9 mouse cellular contexts compared by ENCODE assay signal in genomic region chr9:44288959-44289291, GRCm38 (mm10). TPM values are rescaled to one million over a fixed set of nuclear protein-coding genes. Genes with fewer than 3 reads are reported as not detected.
DNase-seq lines count a peak whose midpoint lies in the region; ATAC-seq and TF ChIP-seq lines count a peak whose summit lies in the region.
"Had no signal": no experiment of that assay in that cellular context is flagged by ENCODE, and none has a peak within 500 bp of the region (broad histone marks: within the 10 kb centered on the region; RNA-seq: fewer than 3 reads in every experiment).

No protein-coding gene starts in this region.

- peaks cover 21% of the 10 kb centered on the region for H3K36me3 ChIP-seq in kidney, embryonic 14.5 days (ENCODE audit: control insufficient read depth, insufficient read depth, low read length)
- peaks cover 31% of the 10 kb centered on the region for H3K36me3 ChIP-seq in embryonic facial prominence, embryonic 12.5 days
- peaks cover 37% of the 10 kb centered on the region for H3K36me3 ChIP-seq in intestine, postnatal 0 days (ENCODE audit: control insufficient read depth, insufficient read depth)
- peaks cover 6% of the 10 kb centered on the region for H3K36me3 ChIP-seq in neural tube, embryonic 11.5 days (ENCODE audit: control insufficient read depth, insufficient read depth, low read length)

- no peak overlapping the region for H3K27ac ChIP-seq in kidney, embryonic 14.5 days (ENCODE audit: low read depth, low read length)
- H3K27ac ChIP-seq in embryonic facial prominence, embryonic 12.5 days, result no peak overlapping the region
- H3K27ac ChIP-seq in intestine, postnatal 0 days (ENCODE audit: low read depth, low read length), result no peak overlapping the region
- no peak overlapping the region for H3K27ac ChIP-seq in neural tube, embryonic 11.5 days (ENCODE audit: low read depth, low read length)

- ATAC-seq in kidney, embryonic 14.5 days (ENCODE audit: low FRiP score, low TSS enrichment), result no peak
- no peak for ATAC-seq in embryonic facial prominence, embryonic 12.5 days (ENCODE audit: insufficient number of reproducible peaks, insufficient read depth, low FRiP score, low TSS enrichment)
- ATAC-seq in intestine, postnatal 0 days, result no peak
- ATAC-seq in neural tube, embryonic 11.5 days (ENCODE audit: insufficient read depth, low FRiP score, low TSS enrichment), result no peak

- no peak for DNase-seq in kidney, postnatal 25 days
- DNase-seq in neural tube, embryonic 11.5 days (ENCODE audit: low spot score), result peak; percentile 19
- no peak for DNase-seq in left cerebral cortex, adult 9 months (ENCODE audit: low spot score in 2 of 2)
- no peak for DNase-seq in gastrocnemius, postnatal 4 days (ENCODE audit: low spot score in 2 of 2)
- DNase-seq in adrenal gland, postnatal 10 days, result no peak
- DNase-seq: gastrocnemius, postnatal 25 days had no signal

- H3K4me1 ChIP-seq in kidney, embryonic 14.5 days (ENCODE audit: control insufficient read depth, insufficient read depth, low read length), result peaks cover 10% of the 10 kb centered on the region
- H3K4me1 ChIP-seq in embryonic facial prominence, embryonic 12.5 days, result peaks cover 17% of the 10 kb centered on the region
- H3K4me1 ChIP-seq in intestine, postnatal 0 days (replicated peaks; ENCODE audit: control insufficient read depth, insufficient read depth, low read length), result 0 out of 2 replicates have a peak, but pooled peaks cover 7% of the 10 kb centered on the region
- peaks cover 10% of the 10 kb centered on the region for H3K4me1 ChIP-seq in neural tube, embryonic 11.5 days (ENCODE audit: control insufficient read depth, insufficient read depth, low read length)

- peaks cover 21% of the 10 kb centered on the region for H3K27me3 ChIP-seq in kidney, embryonic 14.5 days (ENCODE audit: control insufficient read depth, insufficient read depth, low read length)
- H3K27me3 ChIP-seq in embryonic facial prominence, embryonic 12.5 days, result peaks cover 39% of the 10 kb centered on the region
- peaks cover 8% of the 10 kb centered on the region; the same call in 1 of the 2 replicates for H3K27me3 ChIP-seq in intestine, postnatal 0 days (replicated peaks; ENCODE audit: control insufficient read depth, insufficient read depth, low read length)
- H3K27me3 ChIP-seq in neural tube, embryonic 11.5 days (ENCODE audit: control insufficient read depth, insufficient read depth, low read length), result peaks cover 12% of the 10 kb centered on the region; the same call in 1 of the 2 replicates

- 9% methylated on average over 11 of the region's 11 CpGs for WGBS in kidney, embryonic 14.5 days
- WGBS in embryonic facial prominence, embryonic 12.5 days, result 8% methylated on average over 11 of the region's 11 CpGs
- 17% methylated on average over 11 of the region's 11 CpGs for WGBS in intestine, postnatal 0 days
- 7% methylated on average over 11 of the region's 11 CpGs for WGBS in neural tube, embryonic 11.5 days

- no peak for TF ChIP-seq CTCF in intestine, postnatal 0 days (IDR thresholded peaks at IDR 0.05; ENCODE audit: low read depth)

- peak overlapping the region; percentile 96; the same call in 1 of the 2 replicates for H3K4me2 ChIP-seq in kidney, embryonic 14.5 days (replicated peaks; ENCODE audit: low read depth, low read length)
- peak overlapping the region; percentile 92 for H3K4me2 ChIP-seq in embryonic facial prominence, embryonic 12.5 days (replicated peaks)
- peak overlapping the region; percentile 80 for H3K4me2 ChIP-seq in intestine, postnatal 0 days (replicated peaks; ENCODE audit: low read depth)
- H3K4me2 ChIP-seq in neural tube, embryonic 11.5 days (ENCODE audit: low read depth), result peak overlapping the region; percentile 97; the same call in 1 of the 2 replicates

- no peak overlapping the region for H3K9ac ChIP-seq in kidney, embryonic 14.5 days (ENCODE audit: low read depth, low read length)
- H3K9ac ChIP-seq in embryonic facial prominence, embryonic 12.5 days, result no peak overlapping the region
- no peak overlapping the region for H3K9ac ChIP-seq in intestine, postnatal 0 days (ENCODE audit: low read depth, low read length)
- no peak overlapping the region for H3K9ac ChIP-seq in neural tube, embryonic 11.5 days (ENCODE audit: low read length)

- no peak overlapping the region for H3K4me3 ChIP-seq in kidney, embryonic 14.5 days (ENCODE audit: low read length)
- 0 out of 2 replicates have a peak overlapping the region, but pooled peaks have one; percentile 74 for H3K4me3 ChIP-seq in embryonic facial prominence, embryonic 12.5 days
- peak overlapping the region; percentile 53; the same call in 1 of the 2 replicates for H3K4me3 ChIP-seq in intestine, postnatal 0 days (ENCODE audit: low read depth, low read length)
- no peak overlapping the region for H3K4me3 ChIP-seq in neural tube, embryonic 11.5 days (ENCODE audit: low read depth, low read length)

- no peaks in the 10 kb centered on the region for H3K9me3 ChIP-seq in kidney, embryonic 14.5 days (ENCODE audit: control insufficient read depth, low read length)
- no peaks in the 10 kb centered on the region for H3K9me3 ChIP-seq in embryonic facial prominence, embryonic 12.5 days
- H3K9me3 ChIP-seq in intestine, postnatal 0 days (ENCODE audit: control insufficient read depth), result no peaks in the 10 kb centered on the region
- no peaks in the 10 kb centered on the region for H3K9me3 ChIP-seq in neural tube, embryonic 11.5 days (ENCODE audit: control insufficient read depth, low read length)

RNA-seq across cellular contexts. Expression of gene Abcg4, which starts 0.5 kb away (rescaled TPM):
- 1.5 and 2.7 TPM in 2 replicates for polyA plus RNA-seq in kidney, embryonic 14.5 days (2014; fragmentation: Nextera tagmentation; extraction: Ambion mirVana)
- 5.9 and 6.4 TPM in 2 replicates for polyA plus RNA-seq in embryonic facial prominence, embryonic 12.5 days (2016; fragmentation: Nextera tagmentation; extraction: Ambion mirVana)
- 0.88 and 1.1 TPM in 2 replicates for polyA plus RNA-seq in intestine, postnatal 0 days (2015; fragmentation: Nextera tagmentation; extraction: Ambion mirVana)
- polyA plus RNA-seq in neural tube, embryonic 11.5 days (2014; fragmentation: Nextera tagmentation; extraction: Ambion mirVana), result 4.5 and 5.0 TPM in 2 replicates
- 1 to 10 TPM; 1.5 TPM for total RNA-seq in gastrocnemius, postnatal 4 days (2021)
- 10 to 100 TPM; 15.0 to 23.1 TPM for total RNA-seq in adrenal gland, postnatal 10 days (2021)

RNA-seq across cellular contexts. Expression of gene Hinfp, which starts 16.5 kb away (rescaled TPM):
- polyA plus RNA-seq in kidney, embryonic 14.5 days (2014; fragmentation: Nextera tagmentation; extraction: Ambion mirVana), result 15.9 and 24.5 TPM in 2 replicates
- 26.5 and 28.5 TPM in 2 replicates for polyA plus RNA-seq in embryonic facial prominence, embryonic 12.5 days (2016; fragmentation: Nextera tagmentation; extraction: Ambion mirVana)
- 6.0 and 6.8 TPM in 2 replicates for polyA plus RNA-seq in intestine, postnatal 0 days (2015; fragmentation: Nextera tagmentation; extraction: Ambion mirVana)
- polyA plus RNA-seq in neural tube, embryonic 11.5 days (2014; fragmentation: Nextera tagmentation; extraction: Ambion mirVana), result 23.6 and 26.9 TPM in 2 replicates
- 10 to 100 TPM; 11.2 to 13.7 TPM for total RNA-seq in gastrocnemius, postnatal 4 days (2021)
- 10 to 100 TPM; 17.3 to 24.4 TPM for total RNA-seq in adrenal gland, postnatal 10 days (2021)

RNA-seq across cellular contexts. Expression of gene Nlrx1, which starts 20.5 kb away (rescaled TPM):
- 3.2 and 5.6 TPM in 2 replicates for polyA plus RNA-seq in kidney, embryonic 14.5 days (2014; fragmentation: Nextera tagmentation; extraction: Ambion mirVana)
- polyA plus RNA-seq in embryonic facial prominence, embryonic 12.5 days (2016; fragmentation: Nextera tagmentation; extraction: Ambion mirVana), result 6.2 and 7.1 TPM in 2 replicates
- 4.6 TPM in 2 replicates for polyA plus RNA-seq in intestine, postnatal 0 days (2015; fragmentation: Nextera tagmentation; extraction: Ambion mirVana)
- 2.4 and 3.2 TPM in 2 replicates for polyA plus RNA-seq in neural tube, embryonic 11.5 days (2014; fragmentation: Nextera tagmentation; extraction: Ambion mirVana)
- 10 to 100 TPM; 22.7 to 23.0 TPM for total RNA-seq in gastrocnemius, postnatal 4 days (2021)
- total RNA-seq in adrenal gland, postnatal 10 days (2021), result 10 to 100 TPM; 23.1 to 30.6 TPM

RNA-seq across cellular contexts. Expression of gene C2cd2l, which starts 31.2 kb away (rescaled TPM):
- 6.7 and 7.6 TPM in 2 replicates for polyA plus RNA-seq in kidney, embryonic 14.5 days (2014; fragmentation: Nextera tagmentation; extraction: Ambion mirVana)
- 8.5 and 9.4 TPM in 2 replicates for polyA plus RNA-seq in embryonic facial prominence, embryonic 12.5 days (2016; fragmentation: Nextera tagmentation; extraction: Ambion mirVana)
- 42.4 TPM in 2 replicates for polyA plus RNA-seq in intestine, postnatal 0 days (2015; fragmentation: Nextera tagmentation; extraction: Ambion mirVana)
- polyA plus RNA-seq in neural tube, embryonic 11.5 days (2014; fragmentation: Nextera tagmentation; extraction: Ambion mirVana), result 14.9 and 17.1 TPM in 2 replicates
- 10 to 100 TPM; 10.5 to 12.8 TPM for total RNA-seq in gastrocnemius, postnatal 4 days (2021)
- 10 to 100 TPM; 19.3 to 25.1 TPM for total RNA-seq in adrenal gland, postnatal 10 days (2021)

RNA-seq across cellular contexts. Expression of gene Dpagt1, which starts 36.9 kb away (rescaled TPM):
- 49.6 and 51.9 TPM in 2 replicates for polyA plus RNA-seq in kidney, embryonic 14.5 days (2014; fragmentation: Nextera tagmentation; extraction: Ambion mirVana)
- polyA plus RNA-seq in embryonic facial prominence, embryonic 12.5 days (2016; fragmentation: Nextera tagmentation; extraction: Ambion mirVana), result 37.2 and 39.1 TPM in 2 replicates
- polyA plus RNA-seq in intestine, postnatal 0 days (2015; fragmentation: Nextera tagmentation; extraction: Ambion mirVana), result 23.6 and 25.3 TPM in 2 replicates
- polyA plus RNA-seq in neural tube, embryonic 11.5 days (2014; fragmentation: Nextera tagmentation; extraction: Ambion mirVana), result 47.6 and 48.6 TPM in 2 replicates
- 10 to 100 TPM; 18.4 to 18.8 TPM for total RNA-seq in gastrocnemius, postnatal 4 days (2021)
- total RNA-seq in adrenal gland, postnatal 10 days (2021), result 10 to 100 TPM; 25.2 to 27.7 TPM

Comparison
In these comparisons a context has a peak if more than half of its experiments do, and no peak if none do; other contexts are left out.
1. H3K4me3 ChIP-seq: peak in embryonic facial prominence, embryonic 12.5 days (single experiment) and intestine, postnatal 0 days (single experiment); none in kidney, embryonic 14.5 days (single experiment) and neural tube, embryonic 11.5 days (single experiment).
2. Peak in every context shown above with its lines, with median percentiles within 50 percentile points of each other: H3K4me2 ChIP-seq.